Mouse (Mus musculus): Measurements from ENCODE around the gene Med26. TPM values are rescaled to one million over a fixed set of nuclear protein-coding genes. Genes with fewer than 3 reads are reported as not detected.

The Med26 gene
- total RNA-seq, 1 experiment: 15.3 TPM

GRCm38 (mm10) chr8:72499521-72500284, 48.4 kb downstream of the Med26 start:
- DNase-seq (ENCODE audit: low read depth, low spot score): no peak
- H3K27ac ChIP-seq (ENCODE audit: insufficient read depth, low read depth, low read length, poor library complexity, severe bottlenecking): no peak overlapping the region
- H3K4me1 ChIP-seq (ENCODE audit: control insufficient read depth in 2 of 2, insufficient read depth in 2 of 2, low read length in 2 of 2, poor library complexity in 1 of 2): peaks cover 6 to 10% of the 10 kb centered on the region in 2 experiments; a peak in 3 of 4 replicates
- no peak for TF ChIP-seq CHD2 (IDR thresholded peaks at IDR 0.05; ENCODE audit: low read depth, low read length)
- TF ChIP-seq MAFK (IDR thresholded peaks at IDR 0.05; ENCODE audit: insufficient read depth, low read depth, low read length): no peak
- H3K9me3 ChIP-seq (ENCODE audit: control insufficient read depth, insufficient read depth, low read depth, low read length): no peaks in the 10 kb centered on the region
- H3K9ac ChIP-seq (ENCODE audit: insufficient read depth, low read depth, low read length, poor library complexity, severe bottlenecking): no peak overlapping the region
- peaks cover 26% of the 10 kb centered on the region for H3K36me3 ChIP-seq (ENCODE audit: control insufficient read depth, insufficient read depth, low read length, poor library complexity, severe bottlenecking)
- in situ Hi-C loops (cut with MboI; ENCODE audit: low sequenced_read_pairs in 2 of 2, unreplicated experiment in 2 of 2): no loop called here
- H3K4me3 ChIP-seq (ENCODE audit: insufficient read depth in 1 of 2, low read depth in 1 of 2, low read length in 2 of 2, poor library complexity in 1 of 2, severe bottlenecking in 1 of 2): no peak overlapping the region

DNA sequence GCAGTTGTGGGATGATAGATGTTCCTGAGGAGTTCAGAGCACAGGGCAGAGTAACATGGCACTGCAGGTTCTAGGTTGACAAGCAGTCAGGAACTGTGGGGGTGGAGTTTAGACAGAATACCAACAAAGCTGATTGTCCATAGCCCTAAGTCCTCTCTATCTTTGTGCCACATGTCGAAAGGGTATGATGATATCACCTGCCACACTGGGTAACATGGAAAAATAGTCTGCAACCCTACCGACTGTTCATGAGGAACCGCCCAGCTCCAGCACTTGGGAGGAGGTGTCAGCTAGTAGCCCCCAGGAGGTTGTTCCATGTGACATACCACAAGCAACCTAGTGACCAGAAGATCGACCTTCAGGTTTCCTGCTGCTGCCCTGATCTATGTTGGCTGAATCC, 49.5 kb downstream of the Med26 start:
- H3K4me1 ChIP-seq (ENCODE audit: control insufficient read depth in 2 of 2, insufficient read depth in 2 of 2, low read length in 2 of 2, poor library complexity in 1 of 2): peaks cover 6 to 10% of the 10 kb centered on the region in 2 experiments; a peak in 3 of 4 replicates
- TF ChIP-seq ZNF384 (IDR thresholded peaks at IDR 0.05; ENCODE audit: low read depth, low read length): no peak
- TF ChIP-seq MAFK (IDR thresholded peaks at IDR 0.05; ENCODE audit: insufficient read depth, low read depth, low read length): no peak
- no peak for TF ChIP-seq CHD2 (IDR thresholded peaks at IDR 0.05; ENCODE audit: low read depth, low read length)
- no peak for TF ChIP-seq ZC3H11A (IDR thresholded peaks at IDR 0.05; ENCODE audit: borderline replicate concordance, low read depth, low read length)
- TF ChIP-seq HCFC1 (IDR thresholded peaks at IDR 0.05; ENCODE audit: borderline replicate concordance, insufficient read depth, low read length): no peak
- peaks cover 26% of the 10 kb centered on the region for H3K36me3 ChIP-seq (ENCODE audit: control insufficient read depth, insufficient read depth, low read length, poor library complexity, severe bottlenecking)

GRCm38 (mm10) chr8:72497911-72498310, 50.2 kb downstream of the Med26 start:
- no peak for DNase-seq (ENCODE audit: low read depth, low spot score)
- TF ChIP-seq MAFK (IDR thresholded peaks at IDR 0.05; ENCODE audit: insufficient read depth, low read depth, low read length) (no peak), ZC3H11A (IDR thresholded peaks at IDR 0.05; ENCODE audit: borderline replicate concordance, low read depth, low read length) (no peak), ZNF384 (IDR thresholded peaks at IDR 0.05; ENCODE audit: low read depth, low read length) (no peak), CHD2 (IDR thresholded peaks at IDR 0.05; ENCODE audit: low read depth, low read length) (no peak), HCFC1 (IDR thresholded peaks at IDR 0.05; ENCODE audit: borderline replicate concordance, insufficient read depth, low read length) (no peak)
- H3K9ac ChIP-seq (ENCODE audit: insufficient read depth, low read depth, low read length, poor library complexity, severe bottlenecking): no peak overlapping the region
- H3K27ac ChIP-seq (ENCODE audit: insufficient read depth, low read depth, low read length, poor library complexity, severe bottlenecking): no peak overlapping the region
- no peaks in the 10 kb centered on the region for H3K9me3 ChIP-seq (ENCODE audit: control insufficient read depth, insufficient read depth, low read depth, low read length)
- in situ Hi-C loops (cut with MboI; ENCODE audit: low sequenced_read_pairs in 2 of 2, unreplicated experiment in 2 of 2): no loop called here
- no peak overlapping the region for H3K4me3 ChIP-seq (ENCODE audit: insufficient read depth in 1 of 2, low read depth in 1 of 2, low read length in 2 of 2, poor library complexity in 1 of 2, severe bottlenecking in 1 of 2)
- H3K4me1 ChIP-seq (ENCODE audit: control insufficient read depth in 2 of 2, insufficient read depth in 2 of 2, low read length in 2 of 2, poor library complexity in 1 of 2): peaks cover 6 to 12% of the 10 kb centered on the region in 2 experiments; a peak in 3 of 4 replicates
- peaks cover 26% of the 10 kb centered on the region for H3K36me3 ChIP-seq (ENCODE audit: control insufficient read depth, insufficient read depth, low read length, poor library complexity, severe bottlenecking)

More for the DNA sequence above, 49.5 kb downstream of the Med26 start:
- H3K9ac ChIP-seq (ENCODE audit: insufficient read depth, low read depth, low read length, poor library complexity, severe bottlenecking): no peak overlapping the region
- in situ Hi-C loops (cut with MboI; ENCODE audit: low sequenced_read_pairs in 2 of 2, unreplicated experiment in 2 of 2): no loop called here
- H3K9me3 ChIP-seq (ENCODE audit: control insufficient read depth, insufficient read depth, low read depth, low read length): no peaks in the 10 kb centered on the region
- no peak overlapping the region for H3K27ac ChIP-seq (ENCODE audit: insufficient read depth, low read depth, low read length, poor library complexity, severe bottlenecking)
- H3K4me3 ChIP-seq (ENCODE audit: insufficient read depth in 1 of 2, low read depth in 1 of 2, low read length in 2 of 2, poor library complexity in 1 of 2, severe bottlenecking in 1 of 2): no peak overlapping the region
- DNase-seq (ENCODE audit: low read depth, low spot score): no peak

DNA sequence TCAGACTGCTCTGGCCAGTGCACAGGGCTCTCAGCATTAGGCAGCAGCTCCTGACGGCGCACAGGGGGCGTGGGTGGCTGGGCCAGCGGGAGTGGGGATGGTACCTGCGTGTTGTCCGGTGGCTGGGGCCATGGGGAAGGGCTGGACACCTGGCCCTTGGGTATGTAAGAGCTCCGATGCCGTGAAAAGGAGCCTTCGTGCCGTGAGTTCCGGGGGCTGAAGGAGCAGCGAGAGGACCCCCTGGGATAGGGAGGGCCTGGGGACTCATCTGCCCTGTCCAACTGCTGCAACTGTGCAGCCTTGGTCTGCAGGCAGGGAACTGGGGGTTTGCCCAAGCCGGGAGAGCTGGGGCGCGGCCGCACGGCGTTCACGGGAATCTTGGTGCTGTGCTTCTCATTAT, 51.9 kb downstream of the Med26 start:
- TF ChIP-seq HCFC1 (IDR thresholded peaks at IDR 0.05; ENCODE audit: borderline replicate concordance, insufficient read depth, low read length) (no peak), CHD2 (IDR thresholded peaks at IDR 0.05; ENCODE audit: low read depth, low read length) (no peak), MAFK (IDR thresholded peaks at IDR 0.05; ENCODE audit: insufficient read depth, low read depth, low read length) (no peak), ZC3H11A (IDR thresholded peaks at IDR 0.05; ENCODE audit: borderline replicate concordance, low read depth, low read length) (no peak), ZNF384 (IDR thresholded peaks at IDR 0.05; ENCODE audit: low read depth, low read length) (no peak)
- Histone ChIP-seq H3K27ac (ENCODE audit: insufficient read depth, low read depth, low read length, poor library complexity, severe bottlenecking) (no peak overlapping the region), H3K9ac (ENCODE audit: insufficient read depth, low read depth, low read length, poor library complexity, severe bottlenecking) (no peak overlapping the region), H3K9me3 (ENCODE audit: control insufficient read depth, insufficient read depth, low read depth, low read length) (no peaks in the 10 kb centered on the region), H3K36me3 (ENCODE audit: control insufficient read depth, insufficient read depth, low read length, poor library complexity, severe bottlenecking) (peaks cover 26% of the 10 kb centered on the region), H3K4me1 (ENCODE audit: control insufficient read depth in 2 of 2, insufficient read depth in 2 of 2, low read length in 2 of 2, poor library complexity in 1 of 2) (peaks cover 0 to 15% of the 10 kb centered on the region in 2 experiments; a peak in 2 of 4 replicates), H3K4me3 (ENCODE audit: insufficient read depth in 1 of 2, low read depth in 1 of 2, low read length in 2 of 2, poor library complexity in 1 of 2, severe bottlenecking in 1 of 2) (no peak overlapping the region)
- in situ Hi-C loops (cut with MboI; ENCODE audit: low sequenced_read_pairs in 2 of 2, unreplicated experiment in 2 of 2): no loop called here
- DNase-seq (ENCODE audit: low read depth, low spot score): no peak
